Mouse (Mus musculus): ENCODE measurements around the gene Zfp280b.
A peak's percentile ranks its signal among the peaks of the same experiment; 100 is the strongest.
"Not testable (repeated sequence)": the region's sequence is repeated elsewhere in the genome, so short reads cannot be mapped to it uniquely, and the experiment has no call there.

Gene Zfp280b

DNA sequence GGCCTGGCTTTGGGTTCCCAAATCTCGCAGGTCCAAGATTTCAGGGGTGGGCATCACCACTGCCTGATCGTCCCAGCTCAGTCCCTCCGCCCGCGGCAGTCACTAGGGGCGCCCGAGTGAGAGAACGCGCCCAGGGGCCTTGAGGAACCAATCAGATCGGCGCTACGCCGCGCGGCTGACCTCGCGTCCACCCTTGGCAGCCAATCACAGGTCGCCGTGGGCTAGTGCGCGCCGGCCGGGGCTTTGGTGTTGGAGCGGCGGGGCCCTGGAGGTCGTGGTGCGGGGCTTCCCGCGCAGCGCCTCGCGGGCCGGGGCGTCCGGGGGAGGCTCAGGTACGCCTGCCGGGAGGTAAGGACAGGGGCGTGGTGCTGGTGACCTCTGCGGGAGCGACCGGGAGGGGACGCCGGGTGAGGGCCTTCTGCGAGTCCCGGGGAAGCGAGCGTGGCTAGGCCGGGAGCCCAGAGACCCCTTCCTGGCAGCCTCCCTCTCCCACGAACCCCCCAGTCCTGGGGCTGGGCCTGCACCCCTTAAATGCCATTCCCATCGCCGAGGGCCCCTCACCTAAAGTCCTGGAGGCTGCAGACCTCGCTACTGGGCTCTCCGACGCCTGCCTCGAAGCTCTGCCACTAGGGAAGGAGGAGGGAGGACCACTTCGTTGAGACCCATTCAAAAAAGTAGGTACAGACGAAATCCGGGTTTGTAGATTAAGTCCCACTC, at the start of gene Zfp280b:
Zfp280b (plus strand) TSS at position 249 of the 717 bp plus-strand sequence.
- peak; percentile 93 to 97 for DNase-seq (ENCODE audit: low spot score in 2 of 2)

DNA sequence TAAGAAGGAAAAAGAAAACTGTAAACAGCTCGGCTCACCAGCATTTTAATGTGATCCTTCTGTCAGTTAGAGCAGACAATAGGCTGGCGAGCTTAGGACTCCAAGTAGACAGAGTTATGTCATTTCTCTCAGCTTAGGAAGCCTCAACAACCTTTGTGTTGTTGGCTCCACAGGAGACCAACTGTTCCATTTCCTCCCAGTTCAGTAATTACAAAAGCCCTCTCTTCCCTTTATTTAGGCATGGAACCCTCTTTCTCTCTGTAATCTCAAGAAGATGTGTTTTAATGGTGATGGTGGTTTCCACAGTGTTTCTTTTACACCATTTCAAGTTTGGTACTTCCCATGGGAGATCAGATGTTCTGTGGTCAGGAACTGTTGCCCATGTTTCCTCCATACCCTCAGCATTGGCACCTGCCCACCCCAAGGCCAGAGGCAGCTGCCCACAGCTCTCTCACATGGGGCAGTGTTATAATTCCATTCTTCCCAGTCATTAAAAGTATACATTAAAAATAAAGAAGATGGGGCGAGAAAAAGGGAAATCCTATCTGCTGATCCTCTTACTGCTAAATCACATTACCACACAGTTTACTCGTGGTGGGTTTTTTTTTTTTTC, 41.9 kb upstream of the Zfp280b start:
- no peak for DNase-seq (ENCODE audit: low spot score in 2 of 2)

DNA sequence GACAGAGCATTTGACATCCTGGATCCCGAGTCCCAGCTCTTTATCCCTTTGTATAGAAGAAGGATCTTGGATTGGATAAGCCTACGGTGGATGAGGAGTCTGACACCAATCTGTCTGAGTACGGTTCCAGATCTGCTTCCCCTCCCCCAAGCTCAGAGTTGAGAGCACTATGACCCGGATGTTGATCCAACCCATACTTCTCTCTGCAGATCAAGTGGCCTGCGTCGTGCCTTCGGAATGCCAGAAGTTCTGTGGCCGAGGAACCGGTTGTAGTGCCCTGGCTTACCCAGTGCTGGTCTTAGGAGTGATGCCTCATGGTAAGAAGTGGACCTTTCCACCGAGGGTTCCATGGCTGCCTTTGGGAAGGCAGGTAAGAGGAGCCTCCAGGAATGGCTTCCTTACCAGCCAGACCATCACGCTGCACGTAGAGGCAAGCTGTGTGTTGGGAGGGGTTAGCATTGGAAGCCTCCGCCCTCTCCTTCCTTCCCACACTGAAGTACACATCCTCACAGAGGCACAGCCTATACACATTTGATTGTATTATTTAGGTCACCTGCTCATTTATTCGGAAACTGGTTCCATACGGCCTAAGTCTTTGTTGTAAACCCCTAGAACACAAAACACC, 38.7 kb upstream of the Zfp280b start:
- DNase-seq (ENCODE audit: low spot score in 2 of 2) = no peak

DNA sequence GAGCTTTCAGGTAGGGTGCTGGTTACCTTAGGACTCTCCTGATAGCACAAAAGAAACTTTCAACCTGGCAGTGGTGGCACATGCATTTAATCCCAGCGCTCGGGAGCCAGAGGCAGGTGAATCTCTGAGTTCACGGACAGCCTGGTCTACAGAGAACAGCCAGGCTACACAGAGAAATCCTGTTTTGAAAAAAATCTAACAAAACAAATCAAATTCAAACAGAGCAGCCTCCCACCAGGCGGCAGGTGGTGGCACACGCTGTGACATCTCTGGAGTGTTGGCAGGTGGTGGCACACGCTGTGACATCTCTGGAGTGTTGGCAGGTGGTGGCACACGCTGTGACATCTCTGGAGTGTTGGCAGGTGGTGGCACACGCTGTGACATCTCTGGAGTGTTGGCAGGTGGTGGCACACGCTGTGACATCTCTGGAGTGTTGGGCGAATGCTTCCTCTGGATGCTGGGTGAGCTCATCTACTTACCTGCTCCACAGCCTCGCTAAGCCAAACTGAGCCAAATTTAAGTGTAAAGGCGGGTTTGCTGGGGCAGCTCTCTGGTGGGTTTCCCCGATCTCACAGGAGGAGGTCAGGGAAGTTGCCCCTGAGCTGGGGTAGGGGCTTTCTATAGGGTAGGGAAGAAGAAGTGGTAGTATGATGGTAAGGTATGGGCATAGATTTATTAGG, 37.8 kb upstream of the Zfp280b start:
- not testable (repeated sequence) for DNase-seq (ENCODE audit: low spot score in 2 of 2)

DNA sequence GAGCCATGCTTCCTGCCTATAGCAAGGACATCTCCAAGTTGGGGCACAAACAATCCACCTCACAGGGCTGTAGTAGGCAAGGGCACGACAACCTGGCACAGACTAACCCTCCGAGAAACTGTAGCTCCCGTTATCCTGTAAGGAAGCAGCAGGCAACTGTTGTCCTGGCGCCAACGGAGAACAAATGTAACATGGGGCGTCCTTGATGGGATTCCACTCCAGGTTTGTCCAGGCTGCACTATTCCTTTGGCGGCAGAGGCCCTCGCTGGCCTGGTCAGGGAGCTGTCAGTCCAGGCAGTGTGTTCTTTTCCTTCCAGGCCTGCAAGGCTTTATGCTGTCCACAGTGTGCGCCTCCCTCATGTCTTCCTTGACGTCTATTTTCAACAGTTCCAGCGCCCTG, 37.0 kb upstream of the Zfp280b start:
- no peak for DNase-seq (ENCODE audit: low spot score in 2 of 2)

DNA sequence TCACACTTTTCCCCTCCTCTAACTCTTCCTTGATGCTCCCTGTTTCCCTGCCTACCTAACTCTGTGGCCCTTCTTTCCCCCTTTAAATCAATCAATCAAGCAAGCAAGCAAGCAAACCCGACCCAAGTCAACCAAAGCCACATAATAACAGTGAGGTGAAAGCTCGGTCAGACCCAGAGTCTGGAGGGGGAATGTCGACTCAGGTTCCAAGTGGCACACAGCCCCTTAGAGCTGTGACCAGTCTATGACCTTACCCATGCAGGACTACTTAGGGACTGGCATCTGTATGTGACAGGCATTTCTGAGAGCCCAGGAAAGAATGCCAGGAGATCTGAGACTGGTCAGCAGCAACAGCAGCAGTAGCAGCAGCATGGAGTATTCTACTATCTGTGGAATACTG, 36.1 kb upstream of the Zfp280b start:
- DNase-seq (ENCODE audit: low spot score in 2 of 2) = no peak

DNA sequence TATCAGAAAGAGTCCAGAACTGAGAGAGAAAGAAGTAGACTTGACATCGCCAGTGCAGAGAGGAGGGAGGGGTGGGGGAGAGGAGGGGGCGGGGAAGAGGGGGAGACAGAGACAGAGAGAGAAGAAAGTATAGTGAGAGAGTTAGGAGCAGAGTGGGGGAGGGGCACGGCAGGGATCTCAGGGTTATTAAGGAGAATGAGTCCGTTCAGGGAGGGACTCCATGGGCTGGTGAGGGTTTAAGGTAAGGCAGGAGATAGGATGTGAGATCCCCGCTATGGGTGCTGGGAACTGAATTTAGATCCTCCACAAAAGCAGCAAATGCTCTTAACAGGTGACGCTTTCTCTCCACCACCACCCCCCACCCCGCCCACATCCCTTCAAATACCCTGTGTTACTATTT, 31.3 kb upstream of the Zfp280b start:
- no peak for DNase-seq (ENCODE audit: low spot score in 2 of 2)

DNA sequence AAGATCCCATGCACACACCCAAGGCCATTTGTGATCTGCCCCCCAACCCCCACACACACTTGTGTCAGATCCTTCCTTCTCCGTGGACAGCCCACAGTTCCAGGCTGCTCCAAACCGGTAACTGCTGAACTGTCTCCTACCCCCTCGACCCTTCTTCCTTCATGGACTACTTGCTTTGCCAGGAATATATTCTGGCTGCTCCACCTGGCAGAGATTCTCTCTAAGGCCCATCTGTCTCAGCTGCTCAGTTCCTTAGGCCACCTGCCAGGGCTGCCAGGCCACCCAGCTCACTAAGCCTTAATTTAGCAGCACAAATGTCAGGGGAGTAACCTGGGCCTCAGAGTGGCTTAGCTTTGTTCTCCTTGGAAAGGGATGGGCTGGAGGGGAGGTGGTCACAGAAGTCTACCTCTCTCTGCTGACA, 30.3 kb upstream of the Zfp280b start:
- no peak for DNase-seq (ENCODE audit: low spot score in 2 of 2)

DNA sequence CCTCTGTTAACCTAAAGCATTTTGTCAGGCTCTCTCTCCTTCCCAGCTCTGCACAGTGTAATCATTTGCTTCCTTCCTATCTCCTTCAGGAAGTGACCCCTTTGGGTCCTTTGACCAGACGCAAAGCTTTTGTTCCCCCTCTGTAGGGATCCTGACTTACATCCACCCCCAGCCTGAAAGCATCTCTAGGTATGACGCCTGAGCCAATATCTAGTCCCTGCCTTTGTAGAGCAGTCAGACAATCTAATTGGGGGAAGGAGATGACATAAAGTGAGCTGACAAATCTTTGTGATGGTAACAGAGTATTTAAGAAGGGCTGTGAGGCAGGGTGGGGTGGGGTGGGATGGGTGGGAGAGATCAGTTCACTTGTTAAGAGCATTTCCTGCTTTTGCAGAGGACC, 29.8 kb upstream of the Zfp280b start:
- no peak for DNase-seq (ENCODE audit: low spot score in 2 of 2)

DNA sequence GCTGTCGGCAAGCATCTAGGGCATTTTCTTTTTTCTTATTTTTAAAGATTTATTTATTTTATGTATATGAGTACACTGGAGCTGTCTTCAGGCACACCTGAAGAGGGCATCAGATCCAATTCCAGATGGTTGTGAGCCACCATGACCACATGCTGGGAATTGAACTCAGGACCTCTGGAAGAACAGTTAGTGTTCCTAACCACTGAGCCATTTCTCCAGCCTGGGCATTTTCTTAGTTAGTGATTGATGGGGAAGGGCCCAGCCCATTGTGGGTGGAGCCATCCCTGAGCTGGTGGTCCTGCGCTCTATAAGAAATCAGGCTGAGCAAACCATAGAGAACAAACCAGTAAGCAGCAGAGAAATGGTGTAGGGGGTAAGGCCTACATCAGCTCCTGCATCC, 29.2 kb upstream of the Zfp280b start:
- DNase-seq (ENCODE audit: low spot score in 2 of 2) = no peak

DNA sequence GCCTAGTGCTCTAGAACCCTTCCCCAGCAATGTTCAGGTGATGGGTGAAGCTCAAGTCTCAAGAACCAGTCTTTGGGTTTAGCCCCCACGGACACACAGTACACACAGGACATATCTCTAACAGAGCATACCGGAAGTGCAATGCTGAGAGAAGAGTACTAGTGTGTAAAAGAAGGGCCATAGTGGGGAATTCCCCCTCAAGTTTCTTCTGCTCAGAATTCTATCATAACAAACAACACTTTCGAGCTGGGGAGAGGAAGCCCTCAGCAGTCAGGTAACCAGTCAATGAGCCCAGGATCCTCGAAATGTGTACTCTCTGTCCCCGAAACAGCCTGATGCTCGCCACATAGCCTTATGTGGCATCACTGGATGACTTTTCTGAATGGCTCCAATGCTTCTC, 26.1 kb upstream of the Zfp280b start:
- no peak for DNase-seq (ENCODE audit: low spot score in 2 of 2)

DNA sequence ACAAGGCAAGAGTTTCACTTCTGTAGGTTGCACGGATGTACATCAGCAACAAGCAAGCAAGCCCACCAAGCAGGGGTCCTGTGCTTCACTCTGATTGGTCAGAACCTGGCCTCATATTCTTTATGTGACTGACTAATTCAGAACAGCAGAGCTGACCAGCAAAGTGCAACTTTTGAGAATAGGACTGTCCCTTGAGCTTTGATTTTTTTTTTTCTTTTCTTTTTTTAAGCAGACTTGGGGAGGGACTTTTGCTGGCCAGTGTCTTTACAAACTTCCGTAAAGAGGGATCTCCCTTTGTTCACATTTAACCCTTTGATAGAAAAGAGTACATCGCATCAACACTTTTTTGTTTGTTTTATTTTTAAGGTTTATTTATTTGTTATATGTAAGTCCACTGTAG, 22.6 kb upstream of the Zfp280b start:
- DNase-seq (ENCODE audit: low spot score in 2 of 2) = no peak

DNA sequence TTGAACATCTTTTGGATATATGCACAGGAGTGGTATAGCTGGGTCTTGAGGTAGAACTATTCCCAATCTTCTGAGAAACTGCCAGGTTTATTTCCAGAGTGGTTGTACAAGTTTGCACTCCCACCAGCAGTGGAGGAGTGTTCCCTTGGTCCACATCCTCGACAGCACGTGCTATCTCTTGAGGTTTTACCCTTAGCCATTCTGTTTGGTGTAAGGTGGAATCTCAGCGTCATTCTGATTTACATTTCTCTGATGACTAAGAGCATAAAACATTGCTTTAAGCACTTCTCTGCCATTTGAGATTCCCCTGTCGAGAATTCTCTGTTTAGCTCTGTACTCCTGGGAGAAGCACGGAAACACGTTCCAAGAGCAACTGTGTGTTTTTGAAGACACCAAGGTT, 19.5 kb upstream of the Zfp280b start:
- no peak for DNase-seq (ENCODE audit: low spot score in 2 of 2)

DNA sequence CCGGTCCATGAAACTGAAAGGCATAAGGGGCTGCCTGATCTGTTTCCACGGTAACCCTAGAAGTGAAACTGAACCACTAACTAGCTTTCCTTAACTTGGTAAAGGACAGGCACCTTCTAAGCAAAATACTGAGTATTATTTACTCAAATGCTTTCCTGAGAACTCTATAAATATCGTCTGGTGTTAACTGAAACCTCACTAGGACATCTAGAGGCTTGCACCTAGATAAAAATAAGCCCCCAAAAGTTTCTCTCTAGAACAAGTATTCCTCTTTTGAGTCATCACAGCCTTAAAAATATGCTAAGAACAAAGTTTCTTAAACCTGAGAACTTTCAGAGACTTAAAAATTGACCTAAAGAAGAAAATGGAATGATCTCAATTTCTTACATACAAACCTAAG, 15.6 kb upstream of the Zfp280b start:
- DNase-seq (ENCODE audit: low spot score in 2 of 2) = no peak

DNA sequence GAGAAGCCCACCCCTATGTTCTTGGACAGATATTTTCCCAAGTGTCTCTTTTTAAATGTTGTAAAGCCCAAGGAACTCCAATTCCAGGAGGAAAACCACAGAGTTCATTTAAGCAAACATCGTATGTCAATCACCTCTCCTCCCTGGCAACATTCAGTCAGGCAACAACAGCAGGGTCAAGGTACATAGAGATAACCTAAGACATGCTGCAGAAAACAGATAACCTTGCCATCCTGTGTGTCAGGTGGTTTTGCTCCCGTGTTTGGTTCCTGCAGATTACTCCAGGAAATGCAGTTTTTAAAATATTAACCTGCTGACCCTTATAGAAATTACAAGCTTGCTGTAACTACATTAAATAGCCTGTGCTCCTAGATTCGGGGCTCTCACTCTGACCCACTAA, 10.7 kb upstream of the Zfp280b start:
- no peak for DNase-seq (ENCODE audit: low spot score in 2 of 2)

DNA sequence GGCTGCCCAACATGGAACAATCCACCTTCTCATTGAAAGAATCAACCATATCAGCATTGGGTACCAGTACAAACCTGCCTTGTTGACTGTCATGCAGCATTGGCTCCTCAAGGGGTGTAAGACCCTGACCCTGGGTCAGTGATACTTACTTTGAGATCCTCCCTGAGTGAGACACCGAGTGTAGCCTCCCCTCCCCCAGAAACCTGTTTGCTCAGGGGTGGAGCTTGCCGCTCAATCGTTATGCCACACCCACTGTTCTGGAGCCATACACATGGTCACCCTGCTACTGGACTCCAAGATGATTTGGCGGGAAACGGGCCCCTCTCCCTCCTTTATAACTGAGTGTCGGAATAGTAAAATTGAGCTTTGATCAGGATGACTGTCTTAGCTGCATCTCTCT, 8.5 kb upstream of the Zfp280b start:
- DNase-seq (ENCODE audit: low spot score in 2 of 2) = no peak

DNA sequence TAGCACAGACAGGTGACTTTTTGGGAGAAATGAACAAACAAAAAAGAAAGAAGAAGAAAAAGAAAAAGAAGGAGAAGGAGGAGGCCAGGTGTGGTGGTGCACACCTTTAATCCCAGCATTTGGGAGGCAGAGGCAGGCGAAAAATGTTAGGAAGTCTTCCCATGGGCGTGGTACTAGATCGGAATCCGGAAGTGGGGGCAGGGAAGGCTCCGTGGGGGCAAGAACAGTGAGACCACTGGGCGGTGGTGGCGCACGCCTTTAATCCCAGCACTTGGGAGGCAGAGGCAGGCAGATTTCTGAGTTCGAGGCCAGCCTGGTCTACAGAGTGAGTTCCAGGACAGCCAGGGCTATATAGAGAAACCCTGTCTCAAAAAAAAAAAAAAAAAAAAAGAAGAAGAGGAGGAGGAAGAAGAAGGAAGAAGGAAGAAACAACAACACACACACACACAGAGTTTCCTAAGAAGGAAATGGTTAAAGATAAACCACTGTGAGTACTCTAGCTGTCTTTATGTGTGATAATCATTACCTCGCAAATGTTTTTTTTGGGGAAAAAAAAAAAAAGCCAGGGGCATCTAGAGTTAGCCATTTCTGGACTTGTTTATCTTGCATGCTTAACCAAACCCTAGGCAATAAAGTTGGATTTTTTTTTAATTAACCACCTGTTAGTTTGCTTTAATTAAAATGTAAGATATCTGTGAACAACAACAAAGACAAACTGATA, 6.8 kb upstream of the Zfp280b start:
- DNase-seq (ENCODE audit: low spot score in 2 of 2) = no peak

DNA sequence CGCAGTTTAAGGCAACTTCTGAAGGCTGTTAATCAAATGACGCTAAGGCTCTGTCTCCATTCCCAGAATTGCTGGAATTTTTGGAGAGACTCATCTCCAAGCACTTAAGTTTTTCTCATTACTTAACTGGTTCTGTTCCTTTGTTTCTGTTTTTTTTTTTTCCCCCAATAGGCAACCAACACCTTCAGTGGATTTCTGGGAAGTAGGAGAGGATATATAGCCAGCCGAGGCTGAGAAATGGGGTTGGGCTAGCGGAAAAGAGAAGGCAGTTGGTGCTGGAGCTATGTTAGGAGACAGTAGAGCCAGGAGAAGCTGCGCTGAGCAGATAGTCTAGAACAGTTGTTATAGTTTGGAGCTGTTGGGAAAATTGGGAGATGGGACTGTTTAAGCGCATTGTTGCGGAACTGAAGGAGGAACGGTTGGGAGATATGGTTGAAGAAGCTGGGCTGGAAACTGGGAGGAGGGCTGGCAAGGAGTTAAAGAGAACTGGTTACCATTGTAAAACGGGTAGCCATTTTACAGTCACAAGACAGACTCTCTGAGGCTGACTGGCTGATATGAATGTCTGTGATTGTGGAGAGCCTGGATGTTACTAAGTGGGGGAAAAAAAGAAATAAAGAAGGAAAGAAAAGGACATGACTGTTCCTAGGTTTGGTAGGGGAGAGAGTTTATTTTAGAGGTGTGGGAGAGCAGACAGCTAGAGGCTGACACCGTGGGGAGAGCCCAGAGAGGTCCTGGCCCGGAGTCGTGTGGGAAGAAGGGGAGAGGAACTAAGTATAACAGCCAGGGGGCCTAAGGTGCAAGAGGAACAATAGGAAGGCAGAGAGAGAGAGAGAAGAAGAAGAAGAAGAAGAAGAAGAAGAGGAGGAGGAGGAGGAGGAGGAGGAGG, 5.1 kb upstream of the Zfp280b start:
- no peak for DNase-seq (ENCODE audit: low spot score in 2 of 2)

DNA sequence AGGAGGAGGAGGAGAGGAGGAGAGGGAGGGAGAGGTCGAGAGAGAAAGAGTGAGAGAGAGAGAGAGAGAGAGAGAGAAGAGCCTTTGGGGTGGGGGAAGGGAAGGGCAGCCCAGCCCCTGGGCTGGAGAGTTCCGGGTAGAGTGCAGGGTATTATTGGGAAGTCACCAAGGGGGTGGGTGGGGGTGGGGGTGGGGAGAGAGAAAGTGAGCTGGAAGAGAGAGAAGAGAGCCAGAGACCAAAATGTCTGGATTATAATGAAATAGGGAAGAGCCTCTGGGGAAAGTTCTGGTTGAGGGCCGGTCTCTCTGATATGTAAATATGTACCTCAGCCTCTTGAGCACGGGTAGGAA, 4.5 kb upstream of the Zfp280b start:
- no peak for DNase-seq (ENCODE audit: low spot score in 2 of 2)

DNA sequence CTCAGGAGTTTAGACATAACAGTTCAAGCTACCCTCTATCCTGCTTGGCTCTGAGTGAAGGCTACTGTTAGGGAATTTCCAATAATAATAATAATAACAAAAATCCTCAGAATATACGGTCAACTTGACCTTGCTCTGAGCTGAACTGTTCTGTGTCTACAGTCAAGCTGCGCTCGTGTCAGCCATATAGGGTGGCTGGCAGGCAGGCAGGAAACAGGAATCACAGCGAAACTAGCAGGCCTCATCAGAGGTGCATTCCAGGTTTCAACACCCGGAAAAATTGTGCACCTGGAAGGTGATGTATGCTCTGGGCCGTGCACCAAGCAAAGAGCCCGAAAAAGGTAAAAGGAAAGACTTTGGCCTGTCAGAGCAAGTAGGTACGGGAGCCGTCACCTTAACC, 4.1 kb upstream of the Zfp280b start:
- no peak for DNase-seq (ENCODE audit: low spot score in 2 of 2)

DNA sequence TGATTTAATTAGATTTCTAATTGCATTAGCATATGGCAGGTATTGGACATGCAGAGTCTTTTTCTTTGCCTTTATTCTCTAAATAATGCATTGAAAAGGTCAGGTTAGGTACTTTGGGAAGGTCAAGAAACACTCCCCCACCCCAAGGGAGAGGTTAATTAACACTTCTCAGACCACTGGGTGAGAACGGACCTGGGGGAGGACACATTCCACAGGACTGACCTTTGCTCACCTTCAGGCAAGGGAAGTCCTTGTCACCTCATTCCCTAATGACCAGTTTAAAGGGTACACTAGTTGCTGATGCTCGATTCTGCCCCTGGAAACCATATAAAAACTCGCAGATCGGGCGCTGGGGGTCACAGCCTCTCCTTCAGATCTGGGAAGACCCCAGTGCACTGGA, 3.2 kb upstream of the Zfp280b start:
- DNase-seq (ENCODE audit: low spot score in 2 of 2) = no peak
